Mouse (Mus musculus) forebrain, postnatal 0 days (tissue): ENCODE data around the gene Per2. TPM values are rescaled to one million over a fixed set of nuclear protein-coding genes. Genes with fewer than 3 reads are reported as not detected.

Experiments
- ATAC-seq: fragments of 200-750 bp; cut with Nextera tagmentation; 2 replicates; pipeline ENCODE4 v1.8.0; 2017; ENCODE audit warnings: mild to moderate bottlenecking, moderate library complexity
- DNase-seq: peaks from one replicate; pipeline ENCODE4 v3.0.0-alpha.2; 2015
- H3K27ac ChIP-seq: fragments of 300-500 bp; sonication (generic); 2 replicates; pipeline ENCODE4 v1.5.1; 2014; ENCODE audit warnings: low read depth, mild to moderate bottlenecking, antibody characterized with exemption, low read length, moderate library complexity, mixed read lengths
- H3K27me3 ChIP-seq: fragments of 300-500 bp; sonication (generic); 2 replicates; pipeline ENCODE4 v1.6.1; 2014; ENCODE audit warnings: mild to moderate bottlenecking, low read length, mixed read lengths; ENCODE audit not compliant: insufficient read depth
- H3K36me3 ChIP-seq: fragments of 300-500 bp; sonication (generic); 2 replicates; pipeline ENCODE4 v1.6.1; 2014; ENCODE audit warnings: mild to moderate bottlenecking, moderate library complexity; ENCODE audit not compliant: insufficient read depth
- H3K4me1 ChIP-seq: fragments of 300-500 bp; sonication (generic); 2 replicates; pipeline ENCODE4 v1.6.1; 2014; ENCODE audit warnings: antibody characterized with exemption; ENCODE audit not compliant: insufficient read depth
- H3K4me2 ChIP-seq: fragments of 300-500 bp; sonication (generic); 2 replicates; pipeline ENCODE4 v1.6.1; 2014; ENCODE audit warnings: low read depth, mild to moderate bottlenecking, moderate library complexity
- H3K4me3 ChIP-seq: fragments of 300-500 bp; sonication (generic); 2 replicates; pipeline ENCODE4 v1.5.1; 2014; ENCODE audit warnings: low read depth, low read length, mixed read lengths
- H3K9ac ChIP-seq: fragments of 300-500 bp; sonication (generic); 2 replicates; pipeline ENCODE4 v1.6.1; 2014; ENCODE audit warnings: mild to moderate bottlenecking
- H3K9me3 ChIP-seq: fragments of 300-500 bp; sonication (generic); 2 replicates; pipeline ENCODE4 v1.6.1; 2016; ENCODE audit warnings: low read length
- CTCF ChIP-seq: sonication (generic); IDR thresholded peaks from 2 replicates; pipeline ENCODE4 v1.5.1; 2016; ENCODE audit warnings: antibody characterized with exemption, control low read depth, low read depth
- WGBS: fragments of 180-500 bp; shearing (Covaris S2); extraction: QIAGEN DNeasy Blood & Tissue Kit; methylation state at CpG from one replicate; pipeline ENCODE4 v1.1.7; 2014; 5-methylcytosine and 5-hydroxymethylcytosine counted together
- polyA plus RNA-seq: library from polyadenylated mRNA; unstranded; fragments of >200 nt; fragmentation: Nextera tagmentation; extraction: Ambion mirVana; gene quantifications from 2 replicates; pipeline ENCODE4 v1.2.1, GENCODE M21; 2015
- total RNA-seq: library from RNA; depleted of rRNA; stranded (reverse); fragments of >200 nt; gene quantifications from 2 replicates; pipeline ENCODE4 v1.2.3, GENCODE M21; 2014

Per2 gene
- total and polyA plus RNA-seq, 2 experiments from 2014 or later, result 4.3 to 9.0 TPM

- Histone ChIP-seq H3K36me3 (peaks cover 56% of the 10 kb centered on the region), H3K4me3 (no peak overlapping the region), H3K27ac (no peak overlapping the region), H3K9me3 (no peaks in the 10 kb centered on the region), H3K9ac (no peak overlapping the region), H3K27me3 (no peaks in the 10 kb centered on the region), H3K4me1 (no peaks in the 10 kb centered on the region), H3K4me2 (no peak overlapping the region)
- no peak for DNase-seq
- no peak for ATAC-seq
- 97% methylated on average over 8 of the region's 8 CpGs for WGBS
- TF ChIP-seq CTCF, result no peak
Measured at GRCm38 (mm10) chr1:91434905-91435304, 24.2 kb downstream of the Per2 start.

GRCm38 (mm10) chr1:91430761-91431160, 28.4 kb downstream of the Per2 start:
- Histone ChIP-seq H3K36me3 (peaks cover 61% of the 10 kb centered on the region), H3K27ac (no peak overlapping the region), H3K4me3 (no peak overlapping the region), H3K9ac (no peak overlapping the region), H3K4me2 (no peak overlapping the region), H3K4me1 (no peaks in the 10 kb centered on the region), H3K9me3 (no peaks in the 10 kb centered on the region), H3K27me3 (no peaks in the 10 kb centered on the region)
- DNase-seq, result no peak
- ATAC-seq, result no peak
- WGBS, result 90% methylated on average over 7 of the region's 7 CpGs
- no peak for TF ChIP-seq CTCF

- Histone ChIP-seq H3K4me3 (no peak overlapping the region), H3K27ac (no peak overlapping the region), H3K9ac (no peak overlapping the region), H3K4me1 (no peaks in the 10 kb centered on the region), H3K36me3 (peaks cover 53% of the 10 kb centered on the region), H3K27me3 (no peaks in the 10 kb centered on the region), H3K4me2 (no peak overlapping the region), H3K9me3 (no peaks in the 10 kb centered on the region)
- 94% methylated on average over 10 of the region's 10 CpGs for WGBS
- ATAC-seq (no peak), DNase-seq (no peak)
- no peak for TF ChIP-seq CTCF
Measured at GRCm38 (mm10) chr1:91429212-91429611, 29.9 kb downstream of the Per2 start.

- Histone ChIP-seq H3K27me3 (no peaks in the 10 kb centered on the region), H3K4me2 (no peak overlapping the region), H3K36me3 (peaks cover 59% of the 10 kb centered on the region), H3K9ac (no peak overlapping the region), H3K4me1 (no peaks in the 10 kb centered on the region), H3K27ac (no peak overlapping the region), H3K4me3 (no peak overlapping the region), H3K9me3 (no peaks in the 10 kb centered on the region)
- ATAC-seq (peak; percentile 80), DNase-seq (peak; percentile 85)
- WGBS, result 31% methylated on average over 4 of the region's 4 CpGs
- peak; percentile 93 for TF ChIP-seq CTCF
Measured at GRCm38 (mm10) chr1:91428614-91429013, 30.5 kb downstream of the Per2 start.

GRCm38 (mm10) chr1:91426397-91426796, 32.7 kb downstream of the Per2 start:
- Histone ChIP-seq H3K27me3 (no peaks in the 10 kb centered on the region), H3K9me3 (no peaks in the 10 kb centered on the region), H3K4me1 (no peaks in the 10 kb centered on the region), H3K4me3 (no peak overlapping the region), H3K9ac (no peak overlapping the region), H3K27ac (no peak overlapping the region), H3K4me2 (no peak overlapping the region), H3K36me3 (peaks cover 51% of the 10 kb centered on the region)
- no peak for ATAC-seq
- no peak for DNase-seq
- no peak for TF ChIP-seq CTCF
- 86% methylated on average over 9 of the region's 9 CpGs for WGBS

- no peak for TF ChIP-seq CTCF
- no peaks in the 10 kb centered on the region for H3K4me1 ChIP-seq
- H3K9ac ChIP-seq, result no peak overlapping the region
Measured at GRCm38 (mm10) chr1:91420601-91421065, 38.5 kb downstream of the Per2 start.

GRCm38 (mm10) chr1:91419862-91420600, 39.1 kb downstream of the Per2 start:
- 66% methylated on average over 10 of the region's 10 CpGs for WGBS
- H3K36me3 ChIP-seq, result peaks cover 25% of the 10 kb centered on the region
- no peaks in the 10 kb centered on the region for H3K27me3 ChIP-seq
- no peak overlapping the region for H3K4me3 ChIP-seq
- DNase-seq, result no peak
- no peak for ATAC-seq
- no peak overlapping the region for H3K9ac ChIP-seq
- H3K27ac ChIP-seq, result no peak overlapping the region
- no peaks in the 10 kb centered on the region for H3K4me1 ChIP-seq
- no peaks in the 10 kb centered on the region for H3K9me3 ChIP-seq
- H3K4me2 ChIP-seq, result no peak overlapping the region
- TF ChIP-seq CTCF, result no peak

More at GRCm38 (mm10) chr1:91420601-91421065, 38.5 kb downstream of the Per2 start:
- no peak for ATAC-seq
- no peak overlapping the region for H3K27ac ChIP-seq
- peaks cover 25% of the 10 kb centered on the region for H3K36me3 ChIP-seq
- no peaks in the 10 kb centered on the region for H3K27me3 ChIP-seq
- H3K9me3 ChIP-seq, result no peaks in the 10 kb centered on the region
- DNase-seq, result no peak
- WGBS, result 89% methylated on average over 8 of the region's 8 CpGs
- H3K4me2 ChIP-seq, result no peak overlapping the region
- H3K4me3 ChIP-seq, result no peak overlapping the region
